Mouse (Mus musculus) lung, adult 2 months (tissue): ENCODE data around the gene Hoxc10. TPM values are rescaled to one million over a fixed set of nuclear protein-coding genes. Genes with fewer than 3 reads are reported as not detected.

Source experiments
- DNase-seq: peaks from one replicate; pipeline ENCODE4 v3.0.0; 2022
- H3K4me1 ChIP-seq: fragments of 200-500 bp; 2 replicates; pipeline ENCODE4 v1.6.1; 2011; ENCODE audit warnings: low read length; ENCODE audit not compliant: control insufficient read depth, insufficient read depth
- H3K4me3 ChIP-seq: fragments of 200-500 bp; replicated peaks from 2 replicates; pipeline ENCODE3; 2011; ENCODE audit warnings: low read depth, mild to moderate bottlenecking, control low read depth, low read length; ENCODE audit errors: extremely low read depth
- CTCF ChIP-seq: fragments of 200-500 bp; IDR thresholded peaks from 2 replicates; pipeline ENCODE4 v1.5.1; 2011; ENCODE audit warnings: mild to moderate bottlenecking, low read length, control low read depth; ENCODE audit not compliant: insufficient read depth
- POLR2A ChIP-seq: fragments of 200-500 bp; IDR thresholded peaks from 2 replicates; pipeline ENCODE4 v1.6.1; 2011; ENCODE audit warnings: low read depth, mild to moderate bottlenecking, control low read depth, low read length, borderline replicate concordance; ENCODE audit errors: extremely low read depth
- WGBS: fragments of 180-500 bp; shearing (Covaris S2); methylation state at CpG from one replicate; pipeline ENCODE4 v1.1.7; 2018; 5-methylcytosine and 5-hydroxymethylcytosine counted together
- polyA plus RNA-seq: library from polyadenylated mRNA; depleted of rRNA; stranded (reverse); fragments of >200 nt; gene quantifications from 2 replicates; pipeline ENCODE4 v1.2.3, GENCODE M21; 2012; rRNA removed

Gene Hoxc10
- polyA plus RNA-seq, 1 experiment, result not detected

- no peak for TF ChIP-seq CTCF
- no peak for TF ChIP-seq POLR2A
- 21% methylated on average over 19 of the region's 19 CpGs for WGBS
- Histone ChIP-seq H3K4me3 (no peak overlapping the region), H3K4me1 (no peaks in the 10 kb centered on the region)
- DNase-seq, result no peak
Measured at GRCm38 (mm10) chr15:103015406-103016166, 49.0 kb downstream of the Hoxc10 start.

- no peak within 1 kb of the TSS for H3K4me3 ChIP-seq
- TF ChIP-seq CTCF (no peak), POLR2A (no peak)
- no peaks in the 10 kb centered on the region for H3K4me1 ChIP-seq
- WGBS, result 49% methylated on average over 9 of the region's 9 CpGs
- DNase-seq, result no peak
Measured at GRCm38 (mm10) chr15:103018636-103019035, 52.0 kb downstream of the Hoxc10 start, which contains the start of gene Hoxc4. Hoxc4 (plus strand) TSS chr15:103018934.

GRCm38 (mm10) chr15:103020899-103021418 is 54.4 kb downstream of the Hoxc10 start:
- H3K4me3 ChIP-seq, result no peak overlapping the region
- 4% methylated on average over 8 of the region's 8 CpGs for WGBS
- DNase-seq, result no peak
- H3K4me1 ChIP-seq, result no peaks in the 10 kb centered on the region
- TF ChIP-seq CTCF (no peak), POLR2A (no peak)

Other genes with a start within 250 kb of the Hoxc10 start
- gene Calcoco1, start 244.6 kb upstream of the Hoxc10 start, polyA plus RNA-seq, result 76.5 and 105 TPM in 2 replicates
- not detected in 2 replicates for gene Hoxc13, start 45.7 kb upstream of the Hoxc10 start, polyA plus RNA-seq
- gene Hoxc12, start 30.0 kb upstream of the Hoxc10 start, polyA plus RNA-seq, result not detected in 2 replicates
- gene Hoxc11, start 12.4 kb upstream of the Hoxc10 start, polyA plus RNA-seq, result not detected in 2 replicates
- 0.36 and 1.6 TPM in 2 replicates for gene Hoxc5, start 647 bp downstream of the Hoxc10 start, polyA plus RNA-seq
- not detected in 2 replicates for gene Hoxc9, start 9.6 kb downstream of the Hoxc10 start, polyA plus RNA-seq
- not detected in 2 replicates for gene Hoxc8, start 23.8 kb downstream of the Hoxc10 start, polyA plus RNA-seq
- gene Hoxc6, start 31.5 kb downstream of the Hoxc10 start, polyA plus RNA-seq, result 0.34 TPM in 1 of 2 replicates, not detected in the other
- gene Hoxc4, start 52.1 kb downstream of the Hoxc10 start, polyA plus RNA-seq, result 0.31 and 1.1 TPM in 2 replicates
- gene Smug1, start 200.3 kb downstream of the Hoxc10 start, polyA plus RNA-seq, result 16.5 and 18.1 TPM in 2 replicates